Mouse (Mus musculus) kidney, embryonic 16.5 days (tissue): ENCODE results near the gene Lpcat4. TPM values are rescaled to one million over a fixed set of nuclear protein-coding genes. Genes with fewer than 3 reads are reported as not detected.

Source experiments
- ATAC-seq: fragments of 200-750 bp; cut with Nextera tagmentation; 2 replicates; pipeline ENCODE4 v1.8.0; 2017; ENCODE audit warnings: moderate TSS enrichment; ENCODE audit not compliant: low FRiP score, low TSS enrichment
- H3K27ac ChIP-seq: fragments of 300-500 bp; sonication (generic); 2 replicates; pipeline ENCODE4 v1.5.1; 2014; ENCODE audit warnings: low read length
- H3K27me3 ChIP-seq: fragments of 300-500 bp; sonication (generic); 2 replicates; pipeline ENCODE4 v1.6.1; 2014; ENCODE audit warnings: low read length, control low read depth, mixed read lengths; ENCODE audit not compliant: insufficient read depth
- H3K36me3 ChIP-seq: fragments of 300-500 bp; sonication (generic); 2 replicates; pipeline ENCODE4 v1.6.1; 2014; ENCODE audit warnings: low read length, control low read depth, mixed read lengths; ENCODE audit not compliant: insufficient read depth
- H3K4me1 ChIP-seq: fragments of 300-500 bp; sonication (generic); 2 replicates; pipeline ENCODE4 v1.6.1; 2014; ENCODE audit warnings: low read length, control low read depth, mixed read lengths; ENCODE audit not compliant: insufficient read depth
- H3K4me2 ChIP-seq: fragments of 300-500 bp; sonication (generic); replicated peaks from 2 replicates; pipeline ENCODE4 v1.6.1; 2014; ENCODE audit warnings: low read depth, low read length
- H3K4me3 ChIP-seq: fragments of 300-500 bp; sonication (generic); 2 replicates; pipeline ENCODE4 v1.5.1; 2014; ENCODE audit warnings: mild to moderate bottlenecking, low read length
- H3K9ac ChIP-seq: fragments of 300-500 bp; sonication (generic); replicated peaks from 2 replicates; pipeline ENCODE4 v1.6.1; 2014; ENCODE audit warnings: low read length
- H3K9me3 ChIP-seq: fragments of 300-500 bp; sonication (generic); 2 replicates; pipeline ENCODE4 v1.6.1; 2016; ENCODE audit warnings: low read length, control low read depth
- WGBS: fragments of 180-500 bp; shearing (Covaris S2); extraction: QIAGEN DNeasy Blood & Tissue Kit; methylation state at CpG from one replicate; pipeline ENCODE4 v1.1.7; 2014; 5-methylcytosine and 5-hydroxymethylcytosine counted together
- polyA plus RNA-seq: library from polyadenylated mRNA; unstranded; fragments of >200 nt; fragmentation: Nextera tagmentation; extraction: Ambion mirVana; gene quantifications from 2 replicates; pipeline ENCODE4 v1.2.1, GENCODE M21; 2015

Lpcat4 gene
- polyA plus RNA-seq, 1 experiment from 2014 or later: 28.0 TPM

DNA sequence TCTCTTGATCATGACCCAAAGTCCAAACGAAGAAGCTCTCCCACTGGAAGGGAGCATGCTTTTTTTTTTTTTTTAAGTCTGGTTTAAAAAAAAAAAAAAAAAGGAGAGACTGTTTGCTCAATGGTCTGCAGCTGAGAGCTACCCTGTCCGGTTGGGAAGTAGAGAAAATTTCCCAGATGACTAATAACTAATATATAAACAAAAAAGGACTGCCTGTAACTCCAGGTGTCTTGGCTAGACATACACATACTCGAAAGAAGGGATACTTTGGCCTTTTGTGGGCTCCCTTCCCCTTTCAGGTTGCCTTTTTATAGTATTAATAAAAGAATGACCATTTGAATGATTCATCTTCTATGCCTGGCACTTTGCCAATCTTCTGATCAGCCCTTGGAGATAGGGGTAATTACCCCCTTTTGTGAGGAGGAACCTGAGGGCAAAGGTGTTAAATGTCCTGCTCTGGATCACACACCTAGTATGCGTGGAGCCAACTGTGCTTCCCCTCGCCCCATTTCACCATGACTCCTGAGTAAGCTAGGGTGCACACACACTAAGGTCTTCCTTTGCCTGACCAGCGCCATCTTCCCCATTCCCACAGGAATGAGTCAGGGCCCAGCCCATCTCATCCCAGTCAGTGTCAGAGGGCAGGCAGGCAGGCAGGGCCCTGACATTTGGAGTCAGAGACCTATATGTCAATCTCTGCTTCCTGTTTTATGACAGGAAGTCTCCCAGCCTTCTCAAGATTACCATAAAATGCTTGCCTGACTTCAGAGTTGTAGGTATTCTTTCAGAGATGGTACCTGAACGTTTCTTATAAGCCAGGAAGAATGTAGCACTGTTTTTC is 15.6 kb downstream of the Lpcat4 start:
- Histone ChIP-seq H3K4me3 (no peak overlapping the region), H3K9me3 (no peaks in the 10 kb centered on the region), H3K36me3 (no peaks in the 10 kb centered on the region), H3K9ac (no peak overlapping the region), H3K4me2 (no peak overlapping the region), H3K4me1 (no peaks in the 10 kb centered on the region; the same call in 1 of the 2 replicates), H3K27me3 (no peaks in the 10 kb centered on the region), H3K27ac (no peak overlapping the region)
- no peak for ATAC-seq
- 60% methylated on average over 7 of the region's 7 CpGs for WGBS

DNA sequence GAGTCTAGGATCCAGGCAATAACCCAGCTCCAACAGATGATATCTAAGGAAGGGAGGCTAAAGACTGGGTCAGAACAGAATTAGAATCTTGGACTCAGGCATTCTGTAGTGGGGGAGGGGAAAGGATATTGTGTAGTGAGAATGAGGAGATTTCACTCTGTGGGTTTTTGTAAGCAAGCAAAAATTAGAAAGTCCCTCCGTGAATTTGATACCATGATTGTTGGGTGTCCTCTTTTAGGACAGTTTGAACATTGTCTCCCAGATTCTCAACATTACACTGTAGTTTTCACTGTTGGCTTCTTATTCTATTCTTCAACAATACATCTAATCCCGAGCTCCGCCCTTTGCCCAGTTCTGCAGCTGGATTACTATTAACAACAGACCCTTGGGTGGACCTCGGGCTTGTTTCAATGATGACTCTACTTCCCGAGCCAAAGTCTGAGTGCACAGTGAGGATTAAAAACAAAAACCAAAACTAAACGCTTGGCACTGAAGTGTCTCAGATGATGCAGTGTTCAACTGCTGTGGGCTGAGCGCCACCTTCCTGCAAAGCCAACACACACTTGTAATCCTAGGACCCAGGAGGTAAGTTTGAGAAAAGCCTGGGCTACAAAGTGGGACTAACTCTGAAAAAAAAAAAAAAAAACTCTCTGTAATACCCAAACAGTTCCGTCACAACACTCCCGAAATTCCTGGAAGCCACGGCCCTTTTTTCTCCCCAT is 20.1 kb downstream of the Lpcat4 start, which contains the start of gene Nutm1:
Nutm1 (minus strand) TSS at position 51 of the 722 bp plus-strand sequence.
- WGBS: 73% methylated on average over 10 of the region's 10 CpGs
- H3K9me3 ChIP-seq: no peaks in the 10 kb centered on the region
- no peak for ATAC-seq
- H3K27ac ChIP-seq: no peak within 1 kb of the TSS
- H3K4me1 ChIP-seq: peaks cover 15% of the 10 kb centered on the region
- no peaks in the 10 kb centered on the region for H3K27me3 ChIP-seq
- no peaks in the 10 kb centered on the region for H3K36me3 ChIP-seq
- no peak within 1 kb of the TSS for H3K4me3 ChIP-seq
- H3K4me2 ChIP-seq: no peak within 1 kb of the TSS
- no peak within 1 kb of the TSS for H3K9ac ChIP-seq

DNA sequence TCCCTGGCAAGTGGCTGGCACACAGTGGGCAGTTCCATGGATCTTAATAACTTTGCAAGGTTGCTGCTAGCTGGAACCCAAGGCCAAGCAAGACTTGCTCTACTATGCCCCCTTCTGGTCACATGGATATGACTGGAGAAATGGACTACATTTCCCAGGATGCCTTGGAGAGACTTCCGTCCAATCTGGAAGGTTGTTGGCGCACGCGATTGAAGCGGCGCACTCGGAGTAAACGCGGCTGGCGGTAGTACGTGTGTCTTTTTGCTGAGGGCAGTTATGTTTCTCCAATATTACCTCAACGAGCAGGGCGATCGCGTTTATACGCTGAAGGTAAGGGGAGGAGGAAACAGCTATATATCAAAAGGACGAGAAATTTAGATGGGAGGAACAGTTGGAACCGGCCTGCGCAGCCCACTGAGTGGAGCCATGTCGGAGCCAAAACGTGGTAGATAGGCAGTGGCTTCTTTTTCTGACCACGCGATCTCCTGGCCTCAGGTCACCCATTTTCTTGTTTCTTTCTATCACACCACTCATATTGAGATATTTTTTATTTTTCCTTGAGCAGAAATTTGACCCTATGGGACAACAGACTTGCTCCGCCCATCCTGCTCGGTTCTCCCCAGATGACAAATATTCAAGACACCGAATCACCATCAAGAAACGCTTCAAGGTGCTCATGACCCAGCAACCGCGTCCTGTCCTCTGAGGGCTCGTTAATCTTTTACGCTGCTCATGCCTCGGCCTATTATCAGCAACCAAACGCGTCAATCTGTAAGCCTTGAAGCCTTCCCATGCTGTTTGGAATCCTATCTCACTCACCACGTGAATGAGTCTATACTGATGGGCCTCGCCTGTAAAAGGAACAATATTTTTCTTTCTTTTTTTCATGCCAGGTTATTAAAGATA is 22.7 kb downstream of the Lpcat4 start, which contains the start of gene Nop10:
Nop10 (plus strand) TSS at position 179 of the 906 bp plus-strand sequence.
- peak; percentile 46 for ATAC-seq
- whole genome bisulfite sequencing: under 1% methylated on average over 36 of the region's 36 CpGs

DNA sequence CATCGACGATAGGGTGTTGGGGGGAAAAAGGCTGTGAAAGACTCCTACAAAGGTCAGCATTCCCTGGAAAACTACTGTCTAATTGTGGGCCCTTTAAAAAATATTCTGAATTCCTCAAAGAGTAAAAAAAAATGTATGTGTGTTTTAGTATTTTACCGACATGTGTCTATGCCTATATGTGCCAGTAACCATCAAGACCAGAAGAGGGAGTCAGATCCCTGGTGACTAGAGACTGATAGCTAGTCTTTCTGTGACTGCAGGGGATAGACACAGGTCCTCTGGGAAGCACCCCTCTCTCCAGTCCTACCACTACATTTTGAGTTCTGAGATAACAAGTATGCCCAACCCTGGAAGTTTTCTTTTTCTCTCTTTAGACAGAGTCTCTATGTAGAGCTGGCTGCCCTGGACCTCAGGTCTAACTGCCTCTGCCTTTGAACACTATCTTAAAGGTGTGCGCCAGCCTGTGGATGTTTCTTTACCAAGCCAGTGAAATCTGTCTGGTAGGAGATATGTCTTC is 23.6 kb downstream of the Lpcat4 start:
- peak overlapping the region; percentile 59 for H3K4me3 ChIP-seq
- H3K4me1 ChIP-seq: peaks cover 37% of the 10 kb centered on the region
- ATAC-seq: no peak
- WGBS: 31% methylated on average over 4 of the region's 4 CpGs
- no peaks in the 10 kb centered on the region for H3K27me3 ChIP-seq
- 0 out of 2 replicates have a peak overlapping the region, but pooled peaks have one; percentile 45 for H3K27ac ChIP-seq
- peak overlapping the region; percentile 70 for H3K4me2 ChIP-seq
- no peaks in the 10 kb centered on the region for H3K36me3 ChIP-seq
- H3K9ac ChIP-seq: peak overlapping the region; percentile 67
- no peaks in the 10 kb centered on the region for H3K9me3 ChIP-seq

More for the DNA sequence above, 22.7 kb downstream of the Lpcat4 start, which contains the start of gene Nop10:
- peak within 1 kb of the TSS; percentile 59 for H3K4me3 ChIP-seq
- H3K27me3 ChIP-seq: no peaks in the 10 kb centered on the region
- peak within 1 kb of the TSS; percentile 45 for H3K27ac ChIP-seq
- peak within 1 kb of the TSS; percentile 67 for H3K9ac ChIP-seq
- H3K4me1 ChIP-seq: peaks cover 28% of the 10 kb centered on the region
- peak within 1 kb of the TSS; percentile 70 for H3K4me2 ChIP-seq
- H3K9me3 ChIP-seq: no peaks in the 10 kb centered on the region
- H3K36me3 ChIP-seq: no peaks in the 10 kb centered on the region

DNA sequence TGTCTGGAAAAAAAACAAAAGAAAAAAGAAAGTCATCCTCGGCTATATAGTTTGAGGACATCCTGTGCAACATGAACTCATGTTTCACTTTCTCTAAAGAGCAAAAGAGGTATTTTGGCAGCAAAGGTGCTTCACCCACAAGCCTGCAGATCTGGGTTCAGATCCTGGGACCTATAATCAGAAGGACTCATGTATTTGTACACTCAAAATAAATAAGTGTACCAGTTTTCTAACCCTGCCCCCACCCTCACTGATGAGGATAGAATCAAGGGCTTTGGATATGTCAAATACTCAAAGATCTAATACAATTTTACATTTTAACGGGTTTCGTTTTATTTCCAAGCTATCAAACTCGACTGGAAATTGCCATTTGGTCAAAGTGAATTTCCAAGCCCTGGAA is 25.1 kb downstream of the Lpcat4 start:
- Histone ChIP-seq H3K4me2 (no peak overlapping the region), H3K27ac (no peak overlapping the region), H3K4me3 (no peak overlapping the region), H3K9me3 (no peaks in the 10 kb centered on the region), H3K9ac (no peak overlapping the region), H3K4me1 (peaks cover 37% of the 10 kb centered on the region), H3K27me3 (no peaks in the 10 kb centered on the region), H3K36me3 (no peaks in the 10 kb centered on the region)
- WGBS: 79% methylated on average over 4 of the region's 4 CpGs
- ATAC-seq: no peak

DNA sequence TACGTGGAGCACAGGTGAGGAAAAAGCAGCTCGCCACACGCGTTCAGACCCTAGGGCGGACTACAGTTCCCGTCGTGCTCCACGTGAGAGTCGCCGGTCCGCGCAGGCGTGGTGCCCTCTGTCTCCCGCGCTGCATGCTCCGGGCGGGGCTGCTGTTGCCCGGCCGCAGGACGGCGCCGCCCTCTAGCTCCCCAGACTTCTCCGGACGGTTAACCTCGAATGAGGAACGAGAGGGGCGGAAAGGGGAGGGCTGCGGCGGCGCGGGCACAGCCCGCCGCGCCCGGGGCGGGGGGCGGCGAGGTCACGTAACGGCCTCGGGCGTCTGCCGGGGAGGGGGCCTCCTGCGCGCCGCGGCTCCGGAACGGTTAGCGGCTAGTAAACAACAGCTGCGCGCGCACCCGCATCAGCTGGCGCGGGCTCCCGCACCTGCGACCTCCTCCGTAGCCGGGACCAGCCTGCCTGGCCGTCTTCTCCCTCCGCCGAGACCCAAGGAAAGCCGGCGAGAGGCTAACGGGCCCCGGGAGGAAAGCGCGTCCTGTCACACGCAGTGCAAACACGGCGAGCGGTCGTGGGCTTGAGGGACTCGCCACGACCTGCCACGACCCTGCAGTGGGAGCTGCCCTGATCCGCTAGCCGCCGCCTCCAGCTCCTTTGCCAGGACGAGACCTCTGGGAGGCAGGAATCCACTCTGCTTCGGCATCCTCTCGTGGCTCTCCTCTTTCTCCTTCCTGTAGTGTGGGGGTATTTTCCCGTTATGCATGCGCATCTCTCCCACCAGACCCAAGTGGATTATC is 26.4 kb downstream of the Lpcat4 start, which contains the start of gene Slc12a6:
Slc12a6 (plus strand) TSS at position 378 of the 794 bp plus-strand sequence.
- Histone ChIP-seq H3K9me3 (no peaks in the 10 kb centered on the region), H3K4me2 (peak within 1 kb of the TSS; percentile 83)
- peak; percentile 97 for ATAC-seq

DNA sequence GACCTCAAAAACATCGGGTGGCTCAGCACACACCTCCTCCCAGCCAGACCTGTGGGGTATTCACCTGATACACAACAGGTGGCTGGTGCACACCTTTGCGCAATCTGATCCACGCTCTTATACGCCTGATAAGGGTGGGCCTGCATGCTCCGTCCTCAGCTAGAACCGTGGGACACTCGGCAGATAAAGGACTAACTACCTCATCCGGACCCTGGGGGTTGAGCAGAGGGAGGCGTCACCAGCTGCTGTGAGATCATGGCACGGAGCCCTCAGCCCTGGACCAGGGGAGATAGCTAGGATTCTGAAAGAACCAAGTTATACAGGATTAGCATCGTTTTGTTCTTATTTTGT is 26.9 kb downstream of the Lpcat4 start, which contains the start of gene Gm21985:
Gm21985 (plus strand) TSS at position 73 of the 351 bp plus-strand sequence.
- no peaks in the 10 kb centered on the region for H3K36me3 ChIP-seq
- ATAC-seq: peak; percentile 33

More for the DNA sequence above, 26.4 kb downstream of the Lpcat4 start, which contains the start of gene Slc12a6:
- peak within 1 kb of the TSS; percentile 86 for H3K27ac ChIP-seq
- H3K4me3 ChIP-seq: peak within 1 kb of the TSS; percentile 89
- H3K27me3 ChIP-seq: no peaks in the 10 kb centered on the region
- H3K4me1 ChIP-seq: peaks cover 37% of the 10 kb centered on the region
- no peaks in the 10 kb centered on the region for H3K36me3 ChIP-seq
- WGBS: 0% methylated on average over 82 of the region's 85 CpGs
- H3K9ac ChIP-seq: peak within 1 kb of the TSS; percentile 82

DNA sequence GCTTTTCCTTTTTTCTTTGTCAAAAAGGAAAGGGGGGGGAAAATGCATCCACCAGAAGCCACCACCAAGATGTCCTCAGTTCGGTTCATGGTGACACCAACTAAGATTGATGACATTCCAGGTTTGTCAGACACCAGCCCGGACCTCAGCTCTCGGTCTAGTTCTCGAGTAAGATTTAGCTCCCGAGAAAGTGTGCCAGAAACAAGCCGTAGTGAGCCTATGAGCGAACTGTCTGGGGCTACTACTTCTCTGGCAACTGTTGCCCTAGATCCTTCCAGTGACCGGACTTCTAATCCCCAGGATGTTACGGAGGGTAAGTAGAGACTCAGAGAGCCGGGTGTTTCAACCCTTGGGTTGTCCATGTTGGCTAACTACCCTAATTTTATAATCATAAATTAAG is 27.5 kb downstream of the Lpcat4 start:
- no peak for ATAC-seq
- Histone ChIP-seq H3K36me3 (no peaks in the 10 kb centered on the region), H3K27ac (no peak overlapping the region), H3K27me3 (no peaks in the 10 kb centered on the region), H3K4me3 (peak overlapping the region; percentile 89), H3K9me3 (no peaks in the 10 kb centered on the region), H3K4me1 (peaks cover 37% of the 10 kb centered on the region), H3K9ac (peak overlapping the region; percentile 82; the same call in 1 of the 2 replicates), H3K4me2 (peak overlapping the region; percentile 83)
- 25% methylated on average over 10 of the region's 10 CpGs for WGBS

More for the DNA sequence above, 26.9 kb downstream of the Lpcat4 start, which contains the start of gene Gm21985:
- no peaks in the 10 kb centered on the region for H3K9me3 ChIP-seq
- H3K9ac ChIP-seq: peak within 1 kb of the TSS; percentile 82
- H3K27ac ChIP-seq: peak within 1 kb of the TSS; percentile 86
- peak within 1 kb of the TSS; percentile 83 for H3K4me2 ChIP-seq
- WGBS: 1% methylated on average over 11 of the region's 11 CpGs
- H3K4me3 ChIP-seq: peak within 1 kb of the TSS; percentile 89
- peaks cover 37% of the 10 kb centered on the region for H3K4me1 ChIP-seq
- no peaks in the 10 kb centered on the region for H3K27me3 ChIP-seq
